Mouse (Mus musculus): ENCODE measurements around the gene Mxra7.

GRCm38 (mm10) chr11:116823255-116823654, 4.6 kb downstream of the Mxra7 start:
- no peak for TF ChIP-seq CTCF (conservative IDR thresholded peaks at IDR 0.05; ENCODE audit: low read length)
- no peak for TF ChIP-seq NANOG (IDR thresholded peaks at IDR 0.05; ENCODE audit: borderline replicate concordance, low read length)
